Mouse (Mus musculus) hindbrain, embryonic 16.5 days (tissue): ENCODE data around the gene Armc9. TPM values are rescaled to one million over a fixed set of nuclear protein-coding genes. Genes with fewer than 3 reads are reported as not detected.

Experiments
- ATAC-seq: fragments of 200-750 bp; cut with Nextera tagmentation; 2 replicates; pipeline ENCODE4 v1.8.0; 2017; ENCODE audit warnings: moderate TSS enrichment, moderate library complexity
- H3K27ac ChIP-seq: fragments of 300-500 bp; sonication (generic); 2 replicates; pipeline ENCODE4 v1.5.1; 2014; ENCODE audit warnings: low read depth, mild to moderate bottlenecking, control low read depth, low read length, moderate library complexity
- H3K27me3 ChIP-seq: fragments of 300-500 bp; sonication (generic); replicated peaks from 2 replicates; pipeline ENCODE4 v1.6.1; 2014; ENCODE audit warnings: low read length; ENCODE audit not compliant: control insufficient read depth, insufficient read depth
- H3K36me3 ChIP-seq: fragments of 300-500 bp; sonication (generic); 2 replicates; pipeline ENCODE4 v1.6.1; 2014; ENCODE audit warnings: mild to moderate bottlenecking, low read length, moderate library complexity, mixed read lengths; ENCODE audit not compliant: control insufficient read depth, insufficient read depth
- H3K4me1 ChIP-seq: fragments of 300-500 bp; sonication (generic); 2 replicates; pipeline ENCODE4 v1.6.1; 2014; ENCODE audit warnings: low read depth, low read length; ENCODE audit not compliant: control insufficient read depth, insufficient read depth
- H3K4me2 ChIP-seq: fragments of 300-500 bp; sonication (generic); 2 replicates; pipeline ENCODE4 v1.6.1; 2014; ENCODE audit warnings: mild to moderate bottlenecking, low read length, control low read depth, moderate library complexity
- H3K4me3 ChIP-seq: fragments of 300-500 bp; sonication (generic); 2 replicates; pipeline ENCODE4 v1.5.1; 2014; ENCODE audit warnings: mild to moderate bottlenecking, low read length, control low read depth, moderate library complexity
- H3K9ac ChIP-seq: fragments of 300-500 bp; sonication (generic); 2 replicates; pipeline ENCODE4 v1.6.1; 2014; ENCODE audit warnings: low read depth, mild to moderate bottlenecking, control low read depth, low read length, moderate library complexity
- H3K9me3 ChIP-seq: fragments of 300-500 bp; sonication (generic); 2 replicates; pipeline ENCODE4 v1.6.1; 2014; ENCODE audit warnings: mild to moderate bottlenecking, low read length, moderate library complexity; ENCODE audit not compliant: control insufficient read depth
- WGBS: fragments of 180-500 bp; shearing (Covaris S2); extraction: QIAGEN DNeasy Blood & Tissue Kit; methylation state at CpG from one replicate; pipeline ENCODE4 v1.1.7; 2014; 5-methylcytosine and 5-hydroxymethylcytosine counted together
- polyA plus RNA-seq: library from polyadenylated mRNA; unstranded; fragments of >200 nt; fragmentation: Nextera tagmentation; extraction: Ambion mirVana; gene quantifications from 2 replicates; pipeline ENCODE4 v1.2.1, GENCODE M21; 2015

Armc9 gene
- polyA plus RNA-seq, 1 experiment from 2014 or later: 34.5 TPM

- H3K4me2 ChIP-seq: peak overlapping the region; percentile 98
- peaks cover 4% of the 10 kb centered on the region; the same call in 1 of the 2 replicates for H3K4me1 ChIP-seq
- H3K27me3 ChIP-seq: peaks cover 14% of the 10 kb centered on the region; the same call in 1 of the 2 replicates
- 0 out of 2 replicates have a peak, but pooled peaks cover 3% of the 10 kb centered on the region for H3K36me3 ChIP-seq
- peak overlapping the region; percentile 55 for H3K4me3 ChIP-seq
- no peak; the same call in 1 of the 2 replicates for ATAC-seq
- 3% methylated on average over 16 of the region's 16 CpGs for WGBS
- H3K9ac ChIP-seq: peak overlapping the region; percentile 75
- H3K9me3 ChIP-seq: no peaks in the 10 kb centered on the region
- no peak overlapping the region for H3K27ac ChIP-seq
Measured at GRCm38 (mm10) chr1:86303873-86304250, 149.3 kb downstream of the Armc9 start.

GRCm38 (mm10) chr1:86306686-86307085, 152.1 kb downstream of the Armc9 start:
- Histone ChIP-seq H3K4me2 (no peak overlapping the region), H3K4me3 (no peak overlapping the region), H3K36me3 (0 out of 2 replicates have a peak, but pooled peaks cover 3% of the 10 kb centered on the region), H3K4me1 (peaks cover 7% of the 10 kb centered on the region; the same call in 1 of the 2 replicates), H3K9me3 (no peaks in the 10 kb centered on the region), H3K9ac (no peak overlapping the region), H3K27me3 (peaks cover 9% of the 10 kb centered on the region; the same call in 1 of the 2 replicates), H3K27ac (no peak overlapping the region)
- 81% methylated on average over 3 of the region's 3 CpGs for WGBS
- no peak for ATAC-seq

DNA sequence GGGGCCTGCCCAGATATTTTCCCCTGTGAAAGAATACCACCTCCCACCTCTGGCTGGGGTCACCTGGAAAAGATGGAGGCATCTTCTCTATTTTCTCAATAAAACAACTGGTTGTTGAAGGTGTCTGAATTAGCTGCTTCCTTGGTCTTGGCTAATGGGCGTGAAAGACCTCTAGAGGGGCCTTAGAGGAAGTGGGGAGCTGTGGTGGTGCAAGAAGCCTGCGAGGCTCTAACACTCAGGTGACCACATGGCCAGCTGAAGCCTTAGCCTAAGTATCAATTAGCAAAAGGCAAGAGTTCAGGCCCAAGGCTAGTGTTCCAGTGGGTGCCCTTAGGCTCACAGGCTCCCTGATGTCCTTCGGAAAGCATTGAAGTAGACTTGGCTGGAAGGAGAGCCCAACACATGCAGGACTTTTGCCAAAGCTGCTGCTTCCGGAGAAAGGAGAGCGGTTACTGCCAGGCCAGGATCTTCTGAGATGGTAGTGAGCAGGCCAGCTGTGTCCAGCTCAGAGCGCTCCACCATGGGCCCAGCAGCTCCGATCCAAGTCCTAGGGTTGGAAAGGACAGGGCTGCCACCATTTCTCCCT, 152.7 kb downstream of the Armc9 start:
- Histone ChIP-seq H3K4me2 (no peak overlapping the region), H3K27me3 (peaks cover 8% of the 10 kb centered on the region; the same call in 1 of the 2 replicates), H3K27ac (no peak overlapping the region), H3K9me3 (no peaks in the 10 kb centered on the region), H3K9ac (no peak overlapping the region), H3K4me3 (no peak overlapping the region), H3K36me3 (0 out of 2 replicates have a peak, but pooled peaks cover 3% of the 10 kb centered on the region), H3K4me1 (peaks cover 7% of the 10 kb centered on the region; the same call in 1 of the 2 replicates)
- ATAC-seq: no peak
- WGBS: 86% methylated on average over 7 of the region's 7 CpGs

- Histone ChIP-seq H3K9me3 (no peaks in the 10 kb centered on the region), H3K9ac (no peak overlapping the region), H3K27me3 (peaks cover 8% of the 10 kb centered on the region; the same call in 1 of the 2 replicates), H3K4me2 (no peak overlapping the region), H3K36me3 (0 out of 2 replicates have a peak, but pooled peaks cover 3% of the 10 kb centered on the region), H3K4me3 (no peak overlapping the region), H3K27ac (no peak overlapping the region), H3K4me1 (peaks cover 7% of the 10 kb centered on the region; the same call in 1 of the 2 replicates)
- no peak for ATAC-seq
- WGBS: 32% methylated on average over 4 of the region's 4 CpGs
Measured at GRCm38 (mm10) chr1:86307871-86308641, 153.5 kb downstream of the Armc9 start.

DNA sequence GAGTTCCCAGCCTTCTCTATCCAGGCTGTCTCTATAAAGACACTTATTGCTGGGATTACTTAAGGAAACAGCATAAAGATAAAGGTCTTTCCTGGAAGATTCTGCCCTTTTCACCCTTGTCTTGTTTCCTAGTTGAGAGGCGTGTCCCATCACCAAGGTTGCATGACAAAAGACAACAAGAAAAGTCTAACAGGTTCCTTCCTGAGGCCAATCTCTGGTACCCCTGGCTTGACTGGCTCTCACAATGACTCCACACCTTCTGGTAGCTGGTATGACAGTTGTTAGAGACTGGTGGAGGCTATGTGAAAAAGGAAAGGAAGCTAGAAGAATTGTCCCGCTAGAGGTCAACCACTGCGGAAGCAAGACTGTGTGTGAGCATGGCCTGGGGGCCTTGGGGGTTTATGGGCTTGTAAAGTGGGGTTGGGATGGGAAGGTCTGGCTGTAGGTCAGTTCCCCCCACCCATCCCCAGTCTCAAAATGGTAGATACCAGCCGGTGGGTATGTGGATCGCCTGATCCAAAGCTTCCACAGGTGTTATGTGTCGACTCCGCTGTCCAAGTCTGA, 154.8 kb downstream of the Armc9 start:
- H3K9ac ChIP-seq: no peak overlapping the region
- no peak for ATAC-seq
- H3K9me3 ChIP-seq: no peaks in the 10 kb centered on the region
- H3K36me3 ChIP-seq: 0 out of 2 replicates have a peak, but pooled peaks cover 3% of the 10 kb centered on the region
- H3K4me1 ChIP-seq: peaks cover 4% of the 10 kb centered on the region; the same call in 1 of the 2 replicates
- no peak overlapping the region for H3K4me2 ChIP-seq
- 96% methylated on average over 7 of the region's 7 CpGs for WGBS
- peaks cover 7% of the 10 kb centered on the region; the same call in 1 of the 2 replicates for H3K27me3 ChIP-seq
- H3K27ac ChIP-seq: no peak overlapping the region
- H3K4me3 ChIP-seq: no peak overlapping the region

DNA sequence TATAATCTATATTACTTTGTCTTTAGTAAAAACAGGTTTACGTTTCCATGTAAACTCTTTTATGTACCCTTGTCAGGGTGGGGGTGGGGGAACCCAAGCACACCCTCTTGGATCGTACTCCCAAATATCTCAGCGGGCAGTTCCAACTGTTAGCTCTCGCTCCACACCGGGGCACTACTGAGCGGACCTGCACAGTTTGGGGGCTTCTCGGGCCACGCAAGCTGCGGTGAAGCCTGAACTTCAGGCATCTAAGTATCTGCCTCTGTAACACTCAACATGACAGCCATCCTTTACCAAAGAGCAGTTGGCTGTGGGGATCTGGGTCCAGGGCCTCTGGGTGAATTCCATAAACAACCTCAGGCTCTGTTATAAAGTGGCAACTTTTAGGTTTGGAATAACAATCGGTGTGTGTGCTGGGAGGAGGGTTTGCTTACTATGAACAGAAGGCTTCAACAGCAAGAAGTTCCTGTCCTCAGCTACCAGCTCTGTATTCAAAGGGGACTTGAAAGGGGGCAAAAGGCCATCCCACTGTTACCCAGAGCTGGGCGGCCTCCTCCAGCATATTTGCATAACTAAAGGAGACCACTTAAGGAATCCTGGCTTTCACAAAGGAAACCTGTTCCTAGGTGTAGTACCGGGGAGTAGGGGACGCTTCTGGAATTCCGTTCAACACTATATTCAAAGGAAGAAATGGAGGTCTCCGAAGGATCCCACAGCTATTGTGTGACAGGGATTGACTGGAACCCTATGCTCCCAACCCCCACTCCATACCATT, 156.1 kb downstream of the Armc9 start:
- Histone ChIP-seq H3K4me1 (peaks cover 3% of the 10 kb centered on the region; the same call in 1 of the 2 replicates), H3K27ac (no peak overlapping the region), H3K4me2 (no peak overlapping the region), H3K27me3 (no peaks in the 10 kb centered on the region), H3K9ac (0 out of 2 replicates have a peak overlapping the region, but pooled peaks have one; percentile 14), H3K9me3 (no peaks in the 10 kb centered on the region), H3K4me3 (no peak overlapping the region), H3K36me3 (0 out of 2 replicates have a peak, but pooled peaks cover 3% of the 10 kb centered on the region)
- 18% methylated on average over 15 of the region's 15 CpGs for WGBS
- ATAC-seq: no peak

GRCm38 (mm10) chr1:86311467-86312005, 157.0 kb downstream of the Armc9 start:
- WGBS: 27% methylated on average over 10 of the region's 10 CpGs
- H3K27ac ChIP-seq: no peak overlapping the region
- H3K4me3 ChIP-seq: no peak overlapping the region
- no peaks in the 10 kb centered on the region for H3K27me3 ChIP-seq
- no peak for ATAC-seq
- H3K9me3 ChIP-seq: no peaks in the 10 kb centered on the region
- peaks cover 3% of the 10 kb centered on the region; the same call in 1 of the 2 replicates for H3K4me1 ChIP-seq
- no peaks in the 10 kb centered on the region for H3K36me3 ChIP-seq
- H3K4me2 ChIP-seq: no peak overlapping the region
- H3K9ac ChIP-seq: no peak overlapping the region

GRCm38 (mm10) chr1:86312269-86312668, 157.7 kb downstream of the Armc9 start:
- no peak overlapping the region for H3K4me2 ChIP-seq
- H3K27me3 ChIP-seq: no peaks in the 10 kb centered on the region
- H3K9me3 ChIP-seq: no peaks in the 10 kb centered on the region
- no peak overlapping the region for H3K27ac ChIP-seq
- no peak overlapping the region for H3K4me3 ChIP-seq
- 78% methylated on average over 3 of the region's 3 CpGs for WGBS
- no peaks in the 10 kb centered on the region for H3K36me3 ChIP-seq
- ATAC-seq: no peak
- H3K9ac ChIP-seq: no peak overlapping the region
- peaks cover 3% of the 10 kb centered on the region; the same call in 1 of the 2 replicates for H3K4me1 ChIP-seq
